Mouse (Mus musculus) MEL (cell line): Measurements from ENCODE around the gene Tbxas1. TPM values are rescaled to one million over a fixed set of nuclear protein-coding genes. Genes with fewer than 3 reads are reported as not detected.

Experiments
- DNase-seq: peaks from one replicate; pipeline ENCODE4 v3.0.0; 2011; ENCODE audit warnings: low read depth, low spot score
- H3K27ac ChIP-seq: 2 replicates; pipeline ENCODE4 v1.5.1; 2012; ENCODE audit warnings: low read depth, mild to moderate bottlenecking, control low read depth, low read length, moderate library complexity; ENCODE audit not compliant: control insufficient read depth
- H3K27me3 ChIP-seq, 2 experiments: fragments of 150-350 bp in 1 of 2; sonication (generic) in 1 of 2; 2 replicates each; pipeline ENCODE4 v1.6.1; 2012; ENCODE audit warnings: low read length in 2 of 2, mild to moderate bottlenecking in 2 of 2, improper control_type of control experiment in 1 of 2, moderate library complexity in 1 of 2; ENCODE audit not compliant: insufficient read depth in 2 of 2, control insufficient read depth in 1 of 2
- H3K36me3 ChIP-seq, 2 experiments: 2 replicates each; pipeline ENCODE4 v1.6.1; 2012 to 2014; ENCODE audit warnings: low read length in 2 of 2, improper control_type of control experiment in 1 of 2, inconsistent platforms in 1 of 2, mild to moderate bottlenecking in 1 of 2; ENCODE audit not compliant: insufficient read depth in 2 of 2, control insufficient read depth in 1 of 2
- H3K4me1 ChIP-seq, 2 experiments: fragments of 150-350 bp in 1 of 2; sonication (generic) in 1 of 2; 2 replicates each; pipeline ENCODE4 v1.6.1; 2012; ENCODE audit warnings: low read length in 2 of 2, improper control_type of control experiment in 1 of 2, mild to moderate bottlenecking in 1 of 2; ENCODE audit not compliant: insufficient read depth in 2 of 2, control insufficient read depth in 1 of 2
- H3K4me3 ChIP-seq, 2 experiments: fragments of 150-350 bp in 1 of 2; sonication (generic) in 1 of 2; 2 replicates each; pipeline ENCODE4 v1.5.1; 2012; ENCODE audit warnings: low read depth in 2 of 2, low read length in 2 of 2, mild to moderate bottlenecking in 2 of 2, moderate library complexity in 2 of 2, control low read depth in 1 of 2, improper control_type of control experiment in 1 of 2; ENCODE audit not compliant: control insufficient read depth in 1 of 2, insufficient read depth in 1 of 2
- H3K79me2 ChIP-seq: 2 replicates; pipeline ENCODE4 v1.6.1; 2012; ENCODE audit warnings: mild to moderate bottlenecking, low read length, moderate library complexity; ENCODE audit not compliant: control insufficient read depth, poor library complexity, insufficient read depth
- H3K9ac ChIP-seq: 2 replicates; pipeline ENCODE4 v1.6.1; 2012; ENCODE audit warnings: low read depth, mild to moderate bottlenecking, control low read depth, low read length, moderate library complexity; ENCODE audit not compliant: control insufficient read depth, poor library complexity, severe bottlenecking
- H3K9me3 ChIP-seq: fragments of 150-350 bp; sonication (generic); replicated peaks from 2 replicates; pipeline ENCODE4 v1.6.1; 2012; ENCODE audit warnings: mild to moderate bottlenecking, low read length, improper control_type of control experiment, moderate library complexity; ENCODE audit not compliant: insufficient read depth
- CHD1 ChIP-seq: IDR thresholded peaks from 2 replicates; pipeline ENCODE4 v1.6.1; 2012; ENCODE audit warnings: low read depth, mild to moderate bottlenecking, inconsistent platforms, low read length, improper control_type of control experiment
- E2F4 ChIP-seq: IDR thresholded peaks from 2 replicates; pipeline ENCODE4 v1.6.1; 2011; ENCODE audit warnings: low read depth, low read length, improper control_type of control experiment, borderline replicate concordance
- ELF1 ChIP-seq: IDR thresholded peaks from 2 replicates; pipeline ENCODE4 v1.6.1; 2014; ENCODE audit warnings: low read depth, mild to moderate bottlenecking, inconsistent platforms, low read length, improper control_type of control experiment, moderate library complexity
- EP300 ChIP-seq, 2 experiments: IDR thresholded peaks; 2 replicates each; pipeline ENCODE4 v1.6.1; 2011; ENCODE audit warnings: improper control_type of control experiment in 2 of 2, low read length in 2 of 2, low read depth in 1 of 2, mild to moderate bottlenecking in 1 of 2
- HCFC1 ChIP-seq: IDR thresholded peaks from 2 replicates; pipeline ENCODE4 v1.6.1; 2012; ENCODE audit warnings: low read depth, mild to moderate bottlenecking, inconsistent platforms, low read length, improper control_type of control experiment, moderate library complexity
- JUND ChIP-seq: IDR thresholded peaks from 2 replicates; pipeline ENCODE4 v1.6.1; 2011; ENCODE audit warnings: low read depth, mild to moderate bottlenecking, improper control_type of control experiment, low read length
- MAFK ChIP-seq: IDR thresholded peaks from 2 replicates; pipeline ENCODE4 v1.6.1; 2011; ENCODE audit warnings: low read depth, mild to moderate bottlenecking, low read length, improper control_type of control experiment, borderline replicate concordance
- MAX ChIP-seq: IDR thresholded peaks from 2 replicates; pipeline ENCODE4 v1.6.1; 2011; ENCODE audit warnings: low read length, improper control_type of control experiment
- MAZ ChIP-seq: IDR thresholded peaks from 2 replicates; pipeline ENCODE4 v1.6.1; 2012; ENCODE audit warnings: low read depth, mild to moderate bottlenecking, inconsistent platforms, low read length, improper control_type of control experiment
- MEF2A ChIP-seq: IDR thresholded peaks from 2 replicates; pipeline ENCODE4 v1.6.1; 2014; ENCODE audit warnings: low read depth, mild to moderate bottlenecking, inconsistent platforms, low read length, improper control_type of control experiment; ENCODE audit not compliant: poor library complexity, insufficient replicate concordance, severe bottlenecking; ENCODE audit errors: extremely low read depth
- MXI1 ChIP-seq: IDR thresholded peaks from 2 replicates; pipeline ENCODE4 v1.6.1; 2011; ENCODE audit warnings: mild to moderate bottlenecking, low read depth, low read length, improper control_type of control experiment
- MYB ChIP-seq: IDR thresholded peaks from 2 replicates; pipeline ENCODE4 v1.6.1; 2011; ENCODE audit warnings: mild to moderate bottlenecking, low read depth, low read length, improper control_type of control experiment
- MYC ChIP-seq: IDR thresholded peaks from 2 replicates; pipeline ENCODE4 v1.6.1; 2011; ENCODE audit warnings: low read depth, mild to moderate bottlenecking, low read length, improper control_type of control experiment, moderate library complexity
- NELFE ChIP-seq: IDR thresholded peaks from 2 replicates; pipeline ENCODE4 v1.6.1; 2011; ENCODE audit warnings: low read depth, low read length, improper control_type of control experiment
- NRF1 ChIP-seq: IDR thresholded peaks from 2 replicates; pipeline ENCODE4 v1.6.1; 2014; ENCODE audit warnings: low read depth, mild to moderate bottlenecking, inconsistent platforms, low read length, improper control_type of control experiment, moderate library complexity; ENCODE audit not compliant: poor library complexity, insufficient read depth, severe bottlenecking
- POLR2A ChIP-seq, 2 experiments: IDR thresholded peaks; 2 replicates each; pipeline ENCODE4 v1.6.1; 2011 to 2012; ENCODE audit warnings: low read length in 2 of 2, mild to moderate bottlenecking in 2 of 2, control low read depth in 1 of 2, improper control_type of control experiment in 1 of 2, low read depth in 1 of 2, moderate library complexity in 1 of 2; ENCODE audit not compliant: control insufficient read depth in 1 of 2, insufficient read depth in 1 of 2, poor library complexity in 1 of 2
- POLR2AphosphoS2 ChIP-seq: IDR thresholded peaks from 2 replicates; pipeline ENCODE4 v1.6.1; 2011; ENCODE audit warnings: low read length, improper control_type of control experiment
- POLR2AphosphoS5 ChIP-seq: IDR thresholded peaks from 2 replicates; pipeline ENCODE4 v1.6.1; 2012; ENCODE audit warnings: low read depth, borderline replicate concordance, mild to moderate bottlenecking, inconsistent platforms, low read length, moderate library complexity, mixed read lengths
- RCOR1 ChIP-seq: IDR thresholded peaks from 2 replicates; pipeline ENCODE4 v1.6.1; 2012; ENCODE audit warnings: low read depth, mild to moderate bottlenecking, inconsistent platforms, low read length, improper control_type of control experiment
- SIN3A ChIP-seq: IDR thresholded peaks from 2 replicates; pipeline ENCODE4 v1.6.1; 2012; ENCODE audit warnings: low read length, improper control_type of control experiment, inconsistent platforms
- SMC3 ChIP-seq: IDR thresholded peaks from 2 replicates; pipeline ENCODE4 v1.6.1; 2011; ENCODE audit warnings: low read depth, low read length, improper control_type of control experiment
- TAL1 ChIP-seq: IDR thresholded peaks from 2 replicates; pipeline ENCODE4 v1.6.1; 2012; ENCODE audit warnings: mild to moderate bottlenecking, inconsistent platforms, low read length, moderate library complexity, mixed read lengths
- TCF12 ChIP-seq: IDR thresholded peaks from 2 replicates; pipeline ENCODE4 v1.6.1; 2014; ENCODE audit warnings: low read depth, mild to moderate bottlenecking, inconsistent platforms, low read length, improper control_type of control experiment, moderate library complexity
- UBTF ChIP-seq: IDR thresholded peaks from 2 replicates; pipeline ENCODE4 v1.6.1; 2012; ENCODE audit warnings: low read depth, mild to moderate bottlenecking, inconsistent platforms, low read length, improper control_type of control experiment, moderate library complexity, borderline replicate concordance; ENCODE audit not compliant: insufficient read depth
- ZC3H11A ChIP-seq: IDR thresholded peaks from 2 replicates; pipeline ENCODE4 v1.6.1; 2012; ENCODE audit warnings: low read depth, mild to moderate bottlenecking, inconsistent platforms, low read length, improper control_type of control experiment
- ZMIZ1 ChIP-seq: IDR thresholded peaks from 2 replicates; pipeline ENCODE4 v1.6.1; 2012; ENCODE audit warnings: low read depth, mild to moderate bottlenecking, inconsistent platforms, low read length, improper control_type of control experiment, moderate library complexity
- polyA plus RNA-seq, 2 experiments: library from polyadenylated mRNA; stranded (reverse) in 1 of 2; unstranded in 1 of 2; fragments of >175 nt in 1 of 2; fragments of >200 nt in 1 of 2; gene quantifications; 2 replicates each; pipeline versions ENCODE4 v1.2.1 to v1.2.4; 2012; ENCODE audit warnings: low replicate concordance in 2 of 2, low read depth in 1 of 2; ENCODE audit not compliant: insufficient read length in 2 of 2, insufficient read depth in 1 of 2, missing spikeins in 1 of 2
- total RNA-seq: library from RNA; depleted of rRNA; stranded (reverse); fragments of 300-350 nt; gene quantifications from 2 replicates; pipeline ENCODE4 v1.2.3, GENCODE M21; 2012

Tbxas1 gene
- total and polyA plus RNA-seq, 3 experiments, result 0.54 to 2.7 TPM; not detected in 1

DNA sequence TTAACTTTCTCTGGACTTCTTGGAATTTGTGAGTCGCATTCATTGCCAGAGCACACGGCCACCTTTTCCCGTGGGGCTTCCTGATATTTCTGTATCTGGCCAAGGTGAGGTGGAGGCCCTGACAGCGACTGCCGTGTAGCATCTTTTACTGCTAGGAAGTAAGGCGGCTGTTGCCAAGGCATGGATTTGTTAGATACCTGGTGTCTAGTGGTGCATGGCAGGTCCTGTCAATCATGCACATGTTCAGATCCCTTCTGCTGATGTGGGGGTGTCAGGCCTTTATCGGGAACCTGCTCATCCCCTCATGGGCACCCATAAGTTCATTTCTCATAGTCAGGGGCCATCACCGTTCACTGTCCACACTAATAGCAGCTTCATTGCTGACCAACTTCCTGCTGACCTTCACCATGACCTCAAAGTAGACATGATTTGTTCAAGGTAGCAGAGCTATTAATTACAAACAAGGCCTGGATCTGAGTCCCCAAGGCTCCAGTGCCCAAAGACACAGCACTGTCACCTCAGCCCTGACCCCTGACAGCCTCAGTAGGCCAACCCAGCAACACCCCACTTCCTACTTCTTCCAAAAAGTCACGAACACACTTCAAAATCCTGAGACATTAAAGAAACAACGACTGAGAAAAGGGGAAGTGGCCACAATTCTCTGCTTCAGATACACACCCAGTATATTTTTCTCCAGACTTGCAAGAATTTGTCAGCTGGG is 98.4 kb downstream of the Tbxas1 start (continued):
- TF ChIP-seq ZMIZ1 (no peak), RCOR1 (0 out of 2 replicates have a peak, but pooled peaks have one; percentile 20), EP300 (IDR thresholded peaks at IDR 0.05; ENCODE audit: low read depth in 1 of 2, low read length in 2 of 2) (peak in 1 of 2 experiments; percentile 46; a peak in 1 of 4 replicates)

DNA sequence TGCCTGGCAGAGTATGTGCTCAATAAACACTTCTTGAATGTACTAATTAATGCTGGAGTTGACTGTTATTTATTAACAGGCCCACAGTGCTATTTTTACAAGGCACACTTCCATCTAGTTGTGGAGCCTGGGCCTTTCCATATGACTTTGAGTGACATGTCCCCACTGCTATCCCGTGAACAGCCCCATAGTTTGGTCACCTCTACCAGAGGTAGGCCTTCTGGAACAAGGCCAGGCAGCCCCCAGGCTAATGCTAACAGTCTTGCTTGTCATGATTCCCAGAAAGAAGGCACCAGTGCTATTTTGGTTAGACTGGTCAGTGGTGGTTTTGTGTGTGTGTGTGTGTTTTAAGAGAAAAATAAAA is 98.9 kb downstream of the Tbxas1 start:
- Histone ChIP-seq H3K27ac (no peak overlapping the region), H3K9me3 (no peaks in the 10 kb centered on the region), H3K79me2 (no peaks in the 10 kb centered on the region), H3K9ac (no peak overlapping the region), H3K27me3 (no peaks in the 10 kb centered on the region), H3K4me3 (no peak overlapping the region), H3K36me3 (peaks cover 0 to 6% of the 10 kb centered on the region in 2 experiments; a peak in 2 of 4 replicates), H3K4me1 (peaks cover 0 to 15% of the 10 kb centered on the region in 2 experiments; a peak in 3 of 4 replicates)
- TF ChIP-seq MAZ (no peak), CHD1 (no peak), MXI1 (no peak), POLR2A (IDR thresholded peaks at IDR 0.05; ENCODE audit: control insufficient read depth in 1 of 2, insufficient read depth in 1 of 2, low read depth in 1 of 2, low read length in 2 of 2, poor library complexity in 1 of 2) (no peak), NELFE (no peak), JUND (no peak), ZC3H11A (no peak), ELF1 (no peak), NRF1 (no peak), E2F4 (no peak), MYC (no peak), POLR2AphosphoS2 (no peak), SIN3A (no peak)
- DNase-seq, result no peak

DNA sequence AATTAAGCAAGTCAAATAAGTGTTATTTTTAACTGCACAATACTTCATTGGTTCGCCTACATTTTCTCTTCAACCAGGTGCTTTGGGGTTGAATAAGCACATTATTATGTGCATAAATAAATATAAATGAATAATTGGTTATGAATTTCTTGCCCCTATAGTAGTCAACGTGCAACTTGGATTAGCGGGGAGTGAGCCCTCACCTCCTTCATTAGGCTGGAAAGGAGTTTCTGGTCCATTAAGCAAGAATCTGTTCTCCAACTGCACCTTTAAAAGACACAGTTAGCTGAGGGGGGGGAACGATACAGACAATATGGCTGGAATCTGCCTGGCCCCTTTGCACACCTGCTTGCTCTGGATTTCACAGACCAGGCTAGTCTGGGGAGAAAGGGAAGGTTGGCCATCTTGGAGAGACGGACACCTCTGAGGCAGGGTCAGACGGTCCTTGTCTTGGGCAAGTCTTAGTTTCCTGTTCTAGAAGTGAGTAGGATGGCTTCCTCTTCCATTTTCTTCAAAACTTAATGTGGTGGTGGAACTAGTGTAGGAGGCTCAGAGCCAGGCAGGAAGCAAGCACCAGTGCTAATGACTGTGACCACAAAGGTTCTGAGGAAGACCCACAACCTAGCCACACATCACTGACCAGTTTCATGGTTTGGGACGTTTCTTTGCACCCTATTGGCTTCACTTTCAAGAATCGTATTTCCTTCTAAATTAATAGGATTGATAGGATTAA is 99.5 kb downstream of the Tbxas1 start:
- no peak for DNase-seq
- Histone ChIP-seq H3K27ac (no peak overlapping the region), H3K36me3 (peaks cover 0 to 6% of the 10 kb centered on the region in 2 experiments; a peak in 2 of 4 replicates), H3K79me2 (no peaks in the 10 kb centered on the region), H3K4me1 (peaks cover 0 to 17% of the 10 kb centered on the region in 2 experiments; a peak in 3 of 4 replicates), H3K27me3 (no peaks in the 10 kb centered on the region), H3K4me3 (no peak overlapping the region), H3K9me3 (no peaks in the 10 kb centered on the region), H3K9ac (no peak overlapping the region)
- no peak for TF ChIP-seq POLR2AphosphoS5
- TF ChIP-seq NRF1, result no peak
- no peak for TF ChIP-seq MAX
- no peak for TF ChIP-seq HCFC1
- TF ChIP-seq ELF1, result no peak
- no peak for TF ChIP-seq MEF2A
- no peak for TF ChIP-seq UBTF
- TF ChIP-seq CHD1, result no peak
- no peak for TF ChIP-seq TAL1
- TF ChIP-seq SMC3, result no peak
- TF ChIP-seq JUND, result no peak
- TF ChIP-seq MYB, result no peak
- TF ChIP-seq TCF12, result no peak
- no peak for TF ChIP-seq MAFK
- TF ChIP-seq ZC3H11A, result no peak
